Mouse (Mus musculus) heart, adult 2 months (tissue): ENCODE measurements around the gene Fam189a2.

Experiments used
- CTCF ChIP-seq: fragments of 200-600 bp; IDR thresholded peaks from 2 replicates; pipeline ENCODE4 v1.8.1; 2022; ENCODE audit warnings: antibody characterized with exemption, mild to moderate bottlenecking, moderate library complexity
- POLR2A ChIP-seq: fragments of 200-500 bp; IDR thresholded peaks from 2 replicates; pipeline ENCODE4 v1.6.1; 2011; ENCODE audit warnings: mild to moderate bottlenecking, low read depth, low read length, control low read depth; ENCODE audit not compliant: insufficient read depth

DNA sequence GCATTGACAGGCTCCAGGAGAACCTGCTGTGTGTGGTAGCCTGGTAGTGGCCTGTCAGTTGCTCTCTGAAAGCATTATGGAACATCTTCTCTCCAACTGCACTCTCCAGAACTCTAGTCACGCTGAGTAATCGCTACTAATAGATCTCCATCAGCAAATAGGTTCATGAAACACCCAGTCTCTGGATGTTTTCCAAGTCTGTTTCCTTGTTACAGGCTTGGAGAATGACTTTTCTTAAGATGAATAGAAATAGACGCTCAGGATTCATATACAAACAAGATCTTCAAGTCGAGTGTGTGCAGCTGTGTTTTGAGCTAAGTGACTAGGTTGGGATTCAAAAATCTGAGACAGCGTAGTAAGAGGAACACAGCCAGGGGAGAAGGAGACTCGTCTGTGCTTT lies 106.8 kb downstream of the Fam189a2 start:
- no peak for TF ChIP-seq CTCF
- no peak for TF ChIP-seq POLR2A
